Mouse (Mus musculus): Measurements from ENCODE around the gene Astn2.
A peak's percentile ranks its signal among the peaks of the same experiment; 100 is the strongest.

Gene Astn2

GRCm38 (mm10) chr4:65672294-65672693 is 732.1 kb downstream of the Astn2 start:
- DNase-seq (ENCODE audit: low spot score): no peak

- DNase-seq (ENCODE audit: low spot score): no peak
These were observed 732.7 kb downstream of the Astn2 start for GRCm38 (mm10) chr4:65671585-65672184.

GRCm38 (mm10) chr4:65667030-65667610 is 737.3 kb downstream of the Astn2 start:
- DNase-seq (ENCODE audit: low spot score): no peak

GRCm38 (mm10) chr4:65663176-65663575 is 741.2 kb downstream of the Astn2 start:
- no peak for DNase-seq (ENCODE audit: low spot score)

- peak; percentile 45 for DNase-seq (ENCODE audit: low spot score)
These were observed 749.7 kb downstream of the Astn2 start for GRCm38 (mm10) chr4:65654723-65655122.

- DNase-seq (ENCODE audit: low spot score): no peak
These were observed 761.8 kb downstream of the Astn2 start for GRCm38 (mm10) chr4:65642611-65643010.

GRCm38 (mm10) chr4:65638231-65638630 is 766.2 kb downstream of the Astn2 start:
- no peak for DNase-seq (ENCODE audit: low spot score)

- no peak for DNase-seq (ENCODE audit: low spot score)
These were observed 784.3 kb downstream of the Astn2 start for GRCm38 (mm10) chr4:65620125-65620524.

GRCm38 (mm10) chr4:65613135-65613534 is 791.3 kb downstream of the Astn2 start:
- DNase-seq (ENCODE audit: low spot score): no peak

- no peak for DNase-seq (ENCODE audit: low spot score)
These were observed 793.5 kb downstream of the Astn2 start for GRCm38 (mm10) chr4:65610896-65611295.

GRCm38 (mm10) chr4:65610329-65610728 is 794.1 kb downstream of the Astn2 start:
- no peak for DNase-seq (ENCODE audit: low spot score)

- no peak for DNase-seq (ENCODE audit: low spot score)
These were observed 796.3 kb downstream of the Astn2 start for GRCm38 (mm10) chr4:65608112-65608511.

GRCm38 (mm10) chr4:65607184-65607631 is 797.2 kb downstream of the Astn2 start:
- peak; percentile 62 for DNase-seq (ENCODE audit: low spot score)

GRCm38 (mm10) chr4:65605151-65605702 is 799.2 kb downstream of the Astn2 start:
- DNase-seq (ENCODE audit: low spot score): no peak

GRCm38 (mm10) chr4:65604504-65605150 is 799.8 kb downstream of the Astn2 start, which contains the start of gene Trim32:
TSS of gene Trim32 (plus strand) at chr4:65604986.
- DNase-seq (ENCODE audit: low spot score): peak; percentile 95

- DNase-seq (ENCODE audit: low spot score): no peak
These were observed 809.6 kb downstream of the Astn2 start for GRCm38 (mm10) chr4:65594601-65595369.

- DNase-seq (ENCODE audit: low spot score): no peak
These were observed 814.6 kb downstream of the Astn2 start for GRCm38 (mm10) chr4:65589780-65590179.

- DNase-seq (ENCODE audit: low spot score): no peak
These were observed 817.5 kb downstream of the Astn2 start for GRCm38 (mm10) chr4:65586947-65587346.

- DNase-seq (ENCODE audit: low spot score): no peak
These were observed 824.2 kb downstream of the Astn2 start for GRCm38 (mm10) chr4:65580254-65580653.

- DNase-seq (ENCODE audit: low spot score): no peak
These were observed 838.9 kb downstream of the Astn2 start for GRCm38 (mm10) chr4:65565493-65565892.

GRCm38 (mm10) chr4:65548561-65548960 is 855.9 kb downstream of the Astn2 start:
- DNase-seq (ENCODE audit: low spot score): peak; percentile 31

- no peak for DNase-seq (ENCODE audit: low spot score)
These were observed 858.8 kb downstream of the Astn2 start for GRCm38 (mm10) chr4:65545582-65545981.
